Mouse (Mus musculus): ENCODE measurements at regions not wholly inside any gene's neighbourhood (a gene's known extent, or its start where the extent isn't known, plus 50 kb on each side); places are given as distances from the start of the nearest gene placed in this dataset.

- intact Hi-C loops (cut with DNase I): no loop called here
- DNase-seq: no peak
Observed at GRCm38 (mm10) chr1:114287349-114287748, 1397.2 kb upstream of the Cntnap5a start.

- peak; percentile 70 for DNase-seq
- intact Hi-C loops (cut with DNase I): no loop called here
Observed at GRCm38 (mm10) chr1:114330541-114330940, 1354.0 kb upstream of the Cntnap5a start.

GRCm38 (mm10) chr1:114358215-114358995 lies 1326.2 kb upstream of the Cntnap5a start:
- no peak for DNase-seq
- intact Hi-C loops (cut with DNase I): no loop called here

GRCm38 (mm10) chr1:114392034-114392433 lies 1292.5 kb upstream of the Cntnap5a start:
- intact Hi-C loops (cut with DNase I): no loop called here

More at GRCm38 (mm10) chr1:114392034-114392433, 1292.5 kb upstream of the Cntnap5a start:
- DNase-seq: no peak

Data from left cerebral cortex, postnatal 4 days (tissue).